ENCODE assay signal across 8 mouse cellular contexts in the genomic region with DNA sequence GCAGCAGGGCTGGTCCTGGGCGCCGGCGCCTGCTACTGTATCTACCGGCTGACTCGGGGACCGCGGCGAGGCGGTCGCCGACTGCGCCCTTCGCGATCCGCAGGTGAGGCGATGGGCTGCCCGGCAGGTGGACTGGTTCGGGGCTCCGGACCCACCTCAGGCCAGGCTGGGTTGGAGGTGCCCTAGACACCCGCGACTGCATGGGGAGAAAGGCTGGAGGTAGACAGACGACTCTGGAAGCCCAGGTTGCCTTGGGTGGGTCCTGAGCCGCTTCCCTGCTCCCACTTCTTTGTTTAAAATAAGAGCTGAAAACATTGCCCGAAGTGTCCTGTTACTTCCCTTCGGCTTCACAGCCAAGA. TPM values are rescaled to one million over a fixed set of nuclear protein-coding genes. Genes with fewer than 3 reads are reported as not detected.
DNase-seq lines count a peak whose midpoint lies in the region; ATAC-seq and TF ChIP-seq lines count a peak whose summit lies in the region.

No protein-coding gene starts in this region.

- peak overlapping the region; percentile 79 for H3K4me2 ChIP-seq in hindbrain, embryonic 16.5 days (ENCODE audit: low read length)
- H3K4me2 ChIP-seq in midbrain, postnatal 0 days (ENCODE audit: low read depth, low read length, poor library complexity, severe bottlenecking), result peak overlapping the region; percentile 81

- peak overlapping the region; percentile 88 for H3K4me3 ChIP-seq in layer of hippocampus, adult 2 months
- peak overlapping the region; percentile 91 for H3K4me3 ChIP-seq in hindbrain, embryonic 16.5 days (ENCODE audit: low read length)
- H3K4me3 ChIP-seq in midbrain, postnatal 0 days (ENCODE audit: low read depth, low read length), result peak overlapping the region; percentile 80

- H3K27me3 ChIP-seq in hindbrain, embryonic 16.5 days (replicated peaks; ENCODE audit: control insufficient read depth, insufficient read depth, low read length), result no peaks in the 10 kb centered on the region
- no peaks in the 10 kb centered on the region for H3K27me3 ChIP-seq in midbrain, postnatal 0 days (ENCODE audit: insufficient read depth, low read length)

- peak overlapping the region; percentile 91 for H3K9ac ChIP-seq in hindbrain, embryonic 16.5 days (ENCODE audit: low read depth, low read length)
- H3K9ac ChIP-seq in midbrain, postnatal 0 days (replicated peaks; ENCODE audit: low read length, poor library complexity, severe bottlenecking), result peak overlapping the region; percentile 81

- no peaks in the 10 kb centered on the region for H3K9me3 ChIP-seq in hindbrain, embryonic 16.5 days (ENCODE audit: control insufficient read depth, low read length)
- H3K9me3 ChIP-seq in midbrain, postnatal 0 days (ENCODE audit: low read length), result no peaks in the 10 kb centered on the region

- TF ChIP-seq CTCF in layer of hippocampus, adult 2 months (conservative IDR thresholded peaks at IDR 0.05), result no peak
- no peak for TF ChIP-seq CTCF in brain, embryonic 14.5 days (IDR thresholded peaks at IDR 0.05; ENCODE audit: borderline replicate concordance, extremely low read depth, insufficient read depth, insufficient read length)
- no peak for TF ChIP-seq CTCF in midbrain, postnatal 0 days (IDR thresholded peaks at IDR 0.05)

- ATAC-seq in hindbrain, embryonic 16.5 days, result no peak
- no peak for ATAC-seq in midbrain, postnatal 0 days (ENCODE audit: low FRiP score)

- WGBS in hindbrain, embryonic 16.5 days, result 0% methylated on average over 25 of the region's 25 CpGs
- WGBS in midbrain, postnatal 0 days, result under 1% methylated on average over 25 of the region's 25 CpGs

- no peak for TF ChIP-seq POLR2A in brain, embryonic 14.5 days (IDR thresholded peaks at IDR 0.05; ENCODE audit: borderline replicate concordance, extremely low read depth, insufficient read depth, insufficient read length, poor library complexity, severe bottlenecking)

- peaks cover 7% of the 10 kb centered on the region for H3K36me3 ChIP-seq in hindbrain, embryonic 16.5 days (ENCODE audit: control insufficient read depth, insufficient read depth, low read length)
- peaks cover 19% of the 10 kb centered on the region for H3K36me3 ChIP-seq in midbrain, postnatal 0 days (ENCODE audit: insufficient read depth, low read length)

- peak overlapping the region; percentile 91 for H3K27ac ChIP-seq in layer of hippocampus, adult 2 months
- peak overlapping the region; percentile 86 for H3K27ac ChIP-seq in hindbrain, embryonic 16.5 days (ENCODE audit: low read depth, low read length)
- peak overlapping the region; percentile 77 for H3K27ac ChIP-seq in midbrain, postnatal 0 days (ENCODE audit: low read depth, low read length)

- H3K4me1 ChIP-seq in hindbrain, embryonic 16.5 days (ENCODE audit: control insufficient read depth, insufficient read depth, low read depth, low read length), result peaks cover 14% of the 10 kb centered on the region
- H3K4me1 ChIP-seq in midbrain, postnatal 0 days (ENCODE audit: insufficient read depth, low read length), result no peaks in the 10 kb centered on the region

- DNase-seq in layer of hippocampus, adult 2 months (ENCODE audit: low spot score in 2 of 2), result no peak
- DNase-seq in layer of hippocampus, postnatal 36 days, result no peak
- DNase-seq in brain, embryonic 14.5 days (ENCODE audit: low read depth), result peak; percentile 42
- no peak for DNase-seq in midbrain, postnatal 0 days (ENCODE audit: low spot score)
- DNase-seq in gastrocnemius, adult 8-10 months (ENCODE audit: low spot score in 2 of 2), result no peak
- no peak for DNase-seq in kidney, adult 9 months
- DNase-seq in frontal cortex, postnatal 10 days (ENCODE audit: low spot score in 2 of 2), result no peak

RNA-seq across cellular contexts. Expression of a gene that starts 0.5 kb away (rescaled TPM):
- 10 to 100 TPM; 20.6 to 23.3 TPM for total RNA-seq in layer of hippocampus, adult 2 months (2021)
- 10 to 100 TPM; 20.8 to 24.0 TPM for total RNA-seq in layer of hippocampus, postnatal 36 days (2021)
- polyA plus RNA-seq in brain, embryonic 14.5 days (2012; rRNA removed), result 91.6 and 112 TPM in 2 replicates
- 40.5 and 45.3 TPM in 2 replicates for polyA plus RNA-seq in hindbrain, embryonic 16.5 days (2015; fragmentation: Nextera tagmentation; extraction: Ambion mirVana)
- total RNA-seq in midbrain, postnatal 0 days (2014; rRNA removed), result 71.4 and 86.4 TPM in 2 replicates
- polyA plus RNA-seq in midbrain, postnatal 0 days (2015; fragmentation: Nextera tagmentation; extraction: Ambion mirVana), result 38.2 and 39.1 TPM in 2 replicates
- total RNA-seq in gastrocnemius, adult 8-10 months (2022), result 1 to 10 TPM; 3.5 to 4.2 (median 3.9) TPM

RNA-seq across cellular contexts. Expression of a gene that starts 0.7 kb away (rescaled TPM):
- under 1 TPM; 0.29 to 0.41 TPM for total RNA-seq in layer of hippocampus, adult 2 months (2021)
- under 1 TPM in 1 of 2 experiments, not detected in 1; 0.28 TPM for total RNA-seq in layer of hippocampus, postnatal 36 days (2021)
- 0.42 and 0.54 TPM in 2 replicates for polyA plus RNA-seq in brain, embryonic 14.5 days (2012; rRNA removed)
- 0.10 and 0.21 TPM in 2 replicates for polyA plus RNA-seq in hindbrain, embryonic 16.5 days (2015; fragmentation: Nextera tagmentation; extraction: Ambion mirVana)
- total RNA-seq in midbrain, postnatal 0 days (2014; rRNA removed), result 0.60 TPM in 1 of 2 replicates, not detected in the other
- 0.22 and 0.25 TPM in 2 replicates for polyA plus RNA-seq in midbrain, postnatal 0 days (2015; fragmentation: Nextera tagmentation; extraction: Ambion mirVana)
- not detected for total RNA-seq in gastrocnemius, adult 8-10 months (2022)

RNA-seq across cellular contexts. Expression of a gene that starts 55.1 kb away (rescaled TPM):
- total RNA-seq in layer of hippocampus, adult 2 months (2021), result 10 to 100 TPM; 28.4 to 34.7 TPM
- 10 to 100 TPM; 28.7 to 36.1 TPM for total RNA-seq in layer of hippocampus, postnatal 36 days (2021)
- polyA plus RNA-seq in brain, embryonic 14.5 days (2012; rRNA removed), result 4.7 and 4.9 TPM in 2 replicates
- polyA plus RNA-seq in hindbrain, embryonic 16.5 days (2015; fragmentation: Nextera tagmentation; extraction: Ambion mirVana), result 2.6 and 2.9 TPM in 2 replicates
- total RNA-seq in midbrain, postnatal 0 days (2014; rRNA removed), result 4.1 and 6.0 TPM in 2 replicates
- 1.4 and 1.6 TPM in 2 replicates for polyA plus RNA-seq in midbrain, postnatal 0 days (2015; fragmentation: Nextera tagmentation; extraction: Ambion mirVana)
- total RNA-seq in gastrocnemius, adult 8-10 months (2022), result 10 to 100 TPM in 2 of 4 experiments, 1 to 10 TPM in 2; 8.3 to 10.4 (median 9.4) TPM

Comparison
In these comparisons a context has a peak if more than half of its experiments do, and no peak if none do; other contexts are left out.
1. RNA of a gene that starts 0.5 kb away (total RNA-seq): 71.4 to 86.4 TPM in midbrain, postnatal 0 days, 20.8 to 24.0 TPM in layer of hippocampus, postnatal 36 days and 20.6 to 23.3 TPM in layer of hippocampus, adult 2 months; 3.5 to 4.2 TPM in gastrocnemius, adult 8-10 months; every median in the first group is over 4 times any median in the second.
2. Peak in every context shown above with its lines, with median percentiles within 50 percentile points of each other: H3K27ac ChIP-seq and H3K4me3 ChIP-seq.